Mouse (Mus musculus) left cerebral cortex, adult 2 months (tissue): ENCODE results near the gene Tspan4. TPM values are rescaled to one million over a fixed set of nuclear protein-coding genes. Genes with fewer than 3 reads are reported as not detected.

ENCODE experiments used
- DNase-seq, 2 experiments: peaks; one replicate each; pipeline ENCODE4 v3.0.0; 2021 to 2022; ENCODE audit warnings: low spot score in 2 of 2, mixed read lengths in 1 of 2; ENCODE audit errors: extremely low spot score in 1 of 2
- H3K27ac ChIP-seq: fragments of 200-600 bp; 2 replicates; pipeline ENCODE4 v1.8.1; 2022
- H3K4me3 ChIP-seq: fragments of 200-600 bp; 2 replicates; pipeline ENCODE4 v1.8.1; 2022
- CTCF ChIP-seq: fragments of 200-600 bp; IDR thresholded peaks from 2 replicates; pipeline ENCODE4 v1.8.1; 2022; ENCODE audit warnings: antibody characterized with exemption, mild to moderate bottlenecking, moderate library complexity
- intact Hi-C: fragments of 180-260 bp; cut with DNase I; formaldehyde crosslinking; loops from one replicate; pipeline ENCODE4 v1.15.1; 2025
- total RNA-seq, 2 experiments: library from RNA; stranded (reverse); gene quantifications; 2 replicates each; pipeline ENCODE4 v1.2.3; 2021

Tspan4 gene
- total RNA-seq, 2 experiments from 2014 or later: 13.7 to 14.4 TPM

DNA sequence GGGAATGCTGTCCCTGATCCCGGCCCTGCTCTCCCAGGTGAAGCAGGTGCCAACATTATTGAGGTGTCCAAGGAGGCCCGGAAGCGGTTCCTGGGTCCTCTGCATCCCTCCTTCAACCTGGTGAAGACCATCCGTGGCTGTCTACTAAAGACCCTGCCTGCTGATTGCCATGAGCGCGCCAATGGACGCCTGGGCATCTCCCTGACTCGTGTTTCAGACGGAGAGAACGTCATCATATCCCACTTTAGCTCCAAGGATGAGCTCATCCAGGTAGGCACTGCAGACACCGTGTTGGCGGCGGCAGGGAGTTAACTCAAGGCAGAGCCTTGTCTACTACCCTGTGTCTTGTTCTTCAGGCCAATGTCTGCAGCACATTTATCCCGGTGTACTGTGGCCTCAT is 17.8 kb upstream of the Tspan4 start:
- intact Hi-C loops: no loop called here
- no peak for TF ChIP-seq CTCF
- H3K4me3 ChIP-seq: no peak overlapping the region
- no peak overlapping the region for H3K27ac ChIP-seq
- no peak for DNase-seq

DNA sequence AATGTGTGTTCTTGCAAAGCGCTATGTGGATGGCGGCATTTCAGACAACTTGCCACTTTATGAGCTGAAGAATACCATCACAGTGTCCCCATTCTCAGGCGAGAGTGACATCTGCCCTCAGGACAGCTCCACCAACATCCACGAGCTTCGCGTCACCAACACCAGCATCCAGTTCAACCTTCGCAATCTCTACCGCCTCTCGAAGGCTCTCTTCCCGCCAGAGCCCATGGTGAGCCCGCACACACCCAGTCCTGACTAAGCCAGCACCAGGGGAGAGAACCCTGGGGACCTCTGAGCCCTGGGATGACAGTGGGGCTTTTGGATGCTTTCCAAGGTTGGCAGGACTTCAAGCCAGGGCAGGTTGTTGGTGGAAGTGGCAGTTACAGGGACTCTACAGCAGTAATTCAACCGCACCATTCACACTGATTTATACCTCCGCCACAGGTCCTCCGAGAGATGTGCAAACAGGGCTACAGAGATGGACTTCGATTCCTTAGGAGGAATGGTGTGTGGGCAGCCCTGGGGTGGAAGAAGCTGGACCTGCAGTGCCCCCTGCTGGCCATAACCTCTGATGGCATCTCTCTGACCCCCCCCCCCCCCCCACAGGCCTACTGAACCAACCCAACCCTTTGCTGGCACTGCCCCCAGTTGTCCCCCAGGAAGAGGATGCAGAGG is 16.9 kb upstream of the Tspan4 start:
- intact Hi-C loops: loop anchor here (1.0 kb wide), 1 partner anchor 49 kb away; no protein-coding TSS in a partner anchor
- DNase-seq: no peak
- H3K27ac ChIP-seq: no peak overlapping the region
- TF ChIP-seq CTCF: peak; percentile 59
- no peak overlapping the region for H3K4me3 ChIP-seq

- Histone ChIP-seq H3K4me3 (no peak overlapping the region), H3K27ac (no peak overlapping the region)
- DNase-seq: no peak
- TF ChIP-seq CTCF: no peak; the same call in 1 of the 2 replicates
- intact Hi-C loops: loop anchor here (1.0 kb wide), 1 partner anchor 49 kb away; no protein-coding TSS in a partner anchor
Measured at GRCm38 (mm10) chr7:141458661-141459060, 16.4 kb upstream of the Tspan4 start.

DNA sequence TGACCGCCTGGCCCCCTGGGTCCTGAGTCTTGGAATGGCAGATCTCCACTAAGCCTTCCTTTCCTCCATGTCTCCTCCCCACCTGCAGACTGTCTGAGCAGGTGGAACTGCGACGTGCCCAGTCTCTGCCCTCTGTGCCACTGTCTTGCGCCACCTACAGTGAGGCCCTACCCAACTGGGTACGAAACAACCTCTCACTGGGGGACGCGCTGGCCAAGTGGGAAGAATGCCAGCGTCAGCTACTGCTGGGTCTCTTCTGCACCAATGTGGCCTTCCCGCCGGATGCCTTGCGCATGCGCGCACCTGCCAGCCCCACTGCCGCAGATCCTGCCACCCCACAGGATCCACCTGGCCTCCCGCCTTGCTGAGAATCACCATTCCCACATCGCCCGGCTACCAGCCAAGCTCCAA is 15.7 kb upstream of the Tspan4 start:
- no peak for DNase-seq
- no peak overlapping the region for H3K27ac ChIP-seq
- intact Hi-C loops: no loop called here
- TF ChIP-seq CTCF: no peak
- H3K4me3 ChIP-seq: no peak overlapping the region

DNA sequence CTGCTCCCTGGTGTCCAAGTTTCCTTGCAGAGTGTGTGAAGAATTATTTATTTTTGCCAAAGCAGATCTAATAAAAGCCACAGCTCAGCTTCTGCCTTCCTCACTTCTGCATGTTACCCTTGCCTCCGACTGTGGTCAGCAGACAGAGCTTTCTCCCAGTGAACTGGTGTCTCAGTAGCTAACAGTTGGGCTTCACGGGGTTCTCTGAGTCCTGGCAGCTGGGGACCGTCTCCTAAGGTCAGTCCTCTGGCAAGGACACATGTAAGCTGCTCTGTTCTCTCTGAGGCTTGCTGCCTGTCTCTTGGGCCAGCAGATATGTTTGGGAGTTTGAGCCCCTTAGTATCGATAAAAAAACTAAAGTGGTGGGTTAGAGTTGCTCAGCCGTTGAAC is 15.0 kb upstream of the Tspan4 start:
- TF ChIP-seq CTCF: no peak
- Histone ChIP-seq H3K27ac (peak overlapping the region; percentile 32; the same call in 1 of the 2 replicates), H3K4me3 (no peak overlapping the region)
- intact Hi-C loops: no loop called here
- DNase-seq: no peak

DNA sequence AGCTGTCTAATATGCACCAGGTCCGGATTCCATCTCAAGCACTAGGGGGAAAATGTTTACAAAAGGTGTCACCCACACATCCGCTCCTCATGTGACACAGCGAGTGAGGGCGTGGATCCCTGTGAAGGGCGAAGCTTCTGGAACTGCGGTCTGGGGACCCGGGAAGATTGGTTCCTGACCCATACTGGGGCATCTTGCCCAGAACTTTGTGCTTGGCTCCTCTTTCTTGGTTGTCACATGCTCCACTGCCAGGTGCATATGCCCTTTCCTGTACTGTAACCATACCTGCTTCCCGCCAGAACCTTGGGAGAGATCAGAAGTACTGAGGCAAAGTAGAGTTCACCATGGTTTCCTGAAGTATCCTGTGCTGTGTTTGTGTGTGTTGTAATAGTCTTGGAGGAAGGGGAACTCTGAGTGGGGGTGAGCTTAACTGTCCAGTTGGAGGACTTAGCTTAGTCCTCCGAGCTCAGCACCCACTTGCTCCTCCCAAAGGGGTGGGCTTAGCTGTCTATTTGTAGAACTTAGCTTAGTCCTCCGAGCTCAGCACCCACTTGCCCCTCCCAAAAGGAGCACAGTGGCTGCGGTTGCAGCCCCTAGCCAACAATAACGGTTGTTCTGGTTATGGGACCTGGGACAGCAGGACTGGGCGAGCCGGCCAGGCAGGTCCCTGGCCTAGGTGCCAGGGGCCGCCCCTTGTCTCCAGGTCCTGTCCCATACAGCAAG is 14.5 kb upstream of the Tspan4 start, which contains the start of gene Cracr2b:
Gene Cracr2b, plus strand, starts transcription at position 704 of the 723 bp plus-strand sequence.
- H3K27ac ChIP-seq: peak within 1 kb of the TSS; percentile 47
- intact Hi-C loops: no loop called here

GRCm38 (mm10) chr7:141461521-141462332 is 13.3 kb upstream of the Tspan4 start:
- DNase-seq: no peak
- no peak; the same call in none of the 2 replicates for TF ChIP-seq CTCF
- Histone ChIP-seq H3K27ac (peak overlapping the region; percentile 33), H3K4me3 (peak overlapping the region; percentile 45)
- intact Hi-C loops: no loop called here

More for the DNA sequence above, 14.5 kb upstream of the Tspan4 start, which contains the start of gene Cracr2b:
- H3K4me3 ChIP-seq: peak within 1 kb of the TSS; percentile 45
- no peak for DNase-seq
- no peak for TF ChIP-seq CTCF

GRCm38 (mm10) chr7:141462333-141462821 is 12.7 kb upstream of the Tspan4 start:
- intact Hi-C loops: no loop called here
- H3K4me3 ChIP-seq: peak overlapping the region; percentile 45; the same call in 1 of the 2 replicates
- TF ChIP-seq CTCF: no peak

GRCm38 (mm10) chr7:141463824-141464602 is 11.0 kb upstream of the Tspan4 start:
- Histone ChIP-seq H3K4me3 (peak overlapping the region; percentile 16), H3K27ac (peak overlapping the region; percentile 53; the same call in 1 of the 2 replicates)
- no peak for DNase-seq
- intact Hi-C loops: no loop called here
- TF ChIP-seq CTCF: no peak; the same call in 1 of the 2 replicates

More at GRCm38 (mm10) chr7:141462333-141462821, 12.7 kb upstream of the Tspan4 start:
- DNase-seq: no peak
- no peak overlapping the region; the same call in 1 of the 2 replicates for H3K27ac ChIP-seq

GRCm38 (mm10) chr7:141464603-141465201 is 10.3 kb upstream of the Tspan4 start:
- intact Hi-C loops: no loop called here
- peak overlapping the region; percentile 53; the same call in 1 of the 2 replicates for H3K27ac ChIP-seq
- no peak for DNase-seq
- no peak for TF ChIP-seq CTCF
- H3K4me3 ChIP-seq: peak overlapping the region; percentile 16
